ENCODE assay signal across 8 mouse cellular contexts in the genomic region with DNA sequence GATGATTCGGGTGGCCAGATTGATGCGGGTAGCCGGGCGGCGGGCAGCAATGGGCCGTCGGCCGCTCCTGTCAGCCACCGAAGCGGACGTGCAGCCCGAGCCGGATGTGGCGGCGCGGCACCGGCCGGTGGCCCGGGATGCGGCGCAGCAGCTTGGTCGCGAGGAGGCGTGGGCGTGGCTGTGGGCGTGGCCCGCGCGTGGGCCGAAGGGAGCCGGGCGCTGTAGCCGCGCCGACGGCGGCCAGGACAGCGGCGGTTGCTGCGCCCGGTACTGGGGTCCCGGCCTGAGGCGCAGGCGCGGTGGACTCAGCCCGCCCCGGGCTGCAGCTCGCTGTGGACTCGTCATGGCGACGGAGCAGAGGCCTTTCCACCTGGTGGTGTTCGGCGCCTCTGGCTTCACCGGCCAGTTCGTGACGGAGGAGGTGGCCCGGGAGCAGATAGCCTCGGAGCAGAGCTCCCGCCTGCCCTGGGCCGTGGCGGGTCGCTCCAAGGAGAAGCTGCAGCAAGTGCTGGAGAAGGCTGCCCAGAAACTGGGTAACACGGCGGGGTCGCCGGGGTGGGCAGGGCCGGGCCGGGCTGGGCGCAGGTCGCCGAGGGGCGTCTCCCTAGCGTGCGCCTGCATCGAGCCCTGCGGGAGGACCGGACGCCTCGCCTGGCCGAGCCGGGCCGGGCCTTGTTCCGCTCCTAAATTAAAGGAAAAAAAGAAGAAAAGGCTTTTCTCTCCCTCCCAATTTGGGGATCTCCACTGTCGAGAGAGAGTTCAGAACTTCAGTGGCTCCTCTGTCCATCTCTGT. TPM values are rescaled to one million over a fixed set of nuclear protein-coding genes. Genes with fewer than 3 reads are reported as not detected.
A peak's percentile ranks its signal among the peaks of the same experiment; 100 is the strongest.
DNase-seq lines count a peak whose midpoint lies in the region; ATAC-seq and TF ChIP-seq lines count a peak whose summit lies in the region.

A gene (plus strand): TSS at position 198 of the 793 bp plus-strand sequence.

- peak; percentile 82 to 85 for DNase-seq in B cell, adult 2 months
- DNase-seq in heart, embryonic 10.5 days (ENCODE audit: low spot score): peak; percentile 91
- DNase-seq in limb, embryonic 14.5 days (ENCODE audit: low spot score): peak; percentile 81
- DNase-seq in spleen, adult 2 months (ENCODE audit: low read depth in 1 of 2, low spot score in 2 of 2): peak; percentile 25 to 84

- no peaks in the 10 kb centered on the region for H3K9me3 ChIP-seq in heart, embryonic 10.5 days
- no peaks in the 10 kb centered on the region for H3K9me3 ChIP-seq in kidney, embryonic 14.5 days (ENCODE audit: control insufficient read depth, low read length)
- H3K9me3 ChIP-seq in limb, embryonic 14.5 days (ENCODE audit: control insufficient read depth, low read length): no peaks in the 10 kb centered on the region
- no peaks in the 10 kb centered on the region for H3K9me3 ChIP-seq in midbrain, embryonic 16.5 days (replicated peaks; ENCODE audit: control insufficient read depth, low read length, poor library complexity, severe bottlenecking)

- no peak for TF ChIP-seq POLR2A in bone marrow macrophage, adult 2 months (IDR thresholded peaks at IDR 0.05; ENCODE audit: borderline replicate concordance, low read depth, low read length)
- TF ChIP-seq POLR2A in embryonic fibroblast, embryonic 13.5 days (IDR thresholded peaks at IDR 0.05; ENCODE audit: low read depth, low read length): peak; percentile 70
- TF ChIP-seq POLR2A in limb, embryonic 14.5 days (IDR thresholded peaks at IDR 0.05; ENCODE audit: borderline replicate concordance, extremely low read depth, insufficient read depth, insufficient read length): peak; percentile 29; the same call in 1 of the 2 replicates
- no peak; the same call in 1 of the 2 replicates for TF ChIP-seq POLR2A in spleen, adult 2 months (IDR thresholded peaks at IDR 0.05; ENCODE audit: low read depth, low read length)

- ATAC-seq in kidney, embryonic 14.5 days (ENCODE audit: low FRiP score, low TSS enrichment): peak; percentile 97
- ATAC-seq in limb, embryonic 14.5 days (ENCODE audit: low FRiP score, low read depth): peak; percentile 96
- ATAC-seq in midbrain, embryonic 16.5 days: peak; percentile 97

- H3K4me1 ChIP-seq in bone marrow macrophage, adult 2 months (ENCODE audit: control insufficient read depth, insufficient read depth, low read length): no peaks in the 10 kb centered on the region
- no peaks in the 10 kb centered on the region for H3K4me1 ChIP-seq in embryonic fibroblast, embryonic 13.5 days (ENCODE audit: control insufficient read depth, insufficient read depth, low read length)
- peaks cover 14% of the 10 kb centered on the region for H3K4me1 ChIP-seq in heart, embryonic 10.5 days
- H3K4me1 ChIP-seq in kidney, embryonic 14.5 days (ENCODE audit: control insufficient read depth, insufficient read depth, low read length): 0 out of 2 replicates have a peak, but pooled peaks cover 6% of the 10 kb centered on the region
- peaks cover 5% of the 10 kb centered on the region for H3K4me1 ChIP-seq in limb, embryonic 14.5 days (ENCODE audit: control insufficient read depth, insufficient read depth, low read length)
- H3K4me1 ChIP-seq in midbrain, embryonic 16.5 days (ENCODE audit: control insufficient read depth, insufficient read depth, low read length): peaks cover 20% of the 10 kb centered on the region
- peaks cover 2% of the 10 kb centered on the region; the same call in 1 of the 2 replicates for H3K4me1 ChIP-seq in spleen, adult 2 months (ENCODE audit: control insufficient read depth, insufficient read depth, insufficient read length)

- peak within 1 kb of the TSS; percentile 62 for H3K4me2 ChIP-seq in kidney, embryonic 14.5 days (replicated peaks; ENCODE audit: low read depth, low read length)
- peak within 1 kb of the TSS; percentile 79 for H3K4me2 ChIP-seq in limb, embryonic 14.5 days (replicated peaks; ENCODE audit: low read depth, low read length, severe bottlenecking)
- peak within 1 kb of the TSS; percentile 75 for H3K4me2 ChIP-seq in midbrain, embryonic 16.5 days (ENCODE audit: low read length)

- H3K36me3 ChIP-seq in heart, embryonic 10.5 days: peaks cover 23% of the 10 kb centered on the region
- H3K36me3 ChIP-seq in kidney, embryonic 14.5 days (ENCODE audit: control insufficient read depth, insufficient read depth, low read length): no peaks in the 10 kb centered on the region; the same call in 1 of the 2 replicates
- H3K36me3 ChIP-seq in limb, embryonic 14.5 days (ENCODE audit: control insufficient read depth, insufficient read depth, low read length): peaks cover 15% of the 10 kb centered on the region
- H3K36me3 ChIP-seq in midbrain, embryonic 16.5 days (ENCODE audit: control insufficient read depth, insufficient read depth, low read length): no peaks in the 10 kb centered on the region; the same call in 1 of the 2 replicates
- no peaks in the 10 kb centered on the region for H3K36me3 ChIP-seq in spleen, adult 2 months (ENCODE audit: control insufficient read depth, insufficient read depth, low read length)

- under 1% methylated on average over 84 of the region's 84 CpGs for WGBS in heart, embryonic 10.5 days
- whole genome bisulfite sequencing in kidney, embryonic 14.5 days: under 1% methylated on average over 81 of the region's 84 CpGs
- WGBS in limb, embryonic 14.5 days: under 1% methylated on average over 78 of the region's 84 CpGs
- under 1% methylated on average over 68 of the region's 84 CpGs for WGBS in midbrain, embryonic 16.5 days
- WGBS in spleen, adult 2 months: under 1% methylated on average over 77 of the region's 84 CpGs

- peak within 1 kb of the TSS; percentile 77 for H3K4me3 ChIP-seq in bone marrow macrophage, adult 2 months (ENCODE audit: insufficient read depth, low read length)
- H3K4me3 ChIP-seq in embryonic fibroblast, embryonic 13.5 days (ENCODE audit: insufficient read depth, low read length): peak within 1 kb of the TSS; percentile 76
- peak within 1 kb of the TSS; percentile 95 for H3K4me3 ChIP-seq in heart, embryonic 10.5 days
- H3K4me3 ChIP-seq in kidney, embryonic 14.5 days (ENCODE audit: low read length): peak within 1 kb of the TSS; percentile 89
- peak within 1 kb of the TSS; percentile 81 for H3K4me3 ChIP-seq in limb, embryonic 14.5 days (replicated peaks; ENCODE audit: low read length)
- peak within 1 kb of the TSS; percentile 92 for H3K4me3 ChIP-seq in midbrain, embryonic 16.5 days (ENCODE audit: low read depth, low read length)
- H3K4me3 ChIP-seq in spleen, adult 2 months (ENCODE audit: extremely low read depth, insufficient read depth, insufficient read length): peak within 1 kb of the TSS; percentile 79

- H3K9ac ChIP-seq in kidney, embryonic 14.5 days (ENCODE audit: low read depth, low read length): peak within 1 kb of the TSS; percentile 90
- peak within 1 kb of the TSS; percentile 78 for H3K9ac ChIP-seq in limb, embryonic 14.5 days (ENCODE audit: low read depth, low read length, severe bottlenecking)
- peak within 1 kb of the TSS; percentile 95 for H3K9ac ChIP-seq in midbrain, embryonic 16.5 days (ENCODE audit: low read depth, low read length)

- no peak within 1 kb of the TSS for H3K27ac ChIP-seq in bone marrow macrophage, adult 2 months (ENCODE audit: insufficient read depth, low read depth, low read length)
- no peak within 1 kb of the TSS for H3K27ac ChIP-seq in embryonic fibroblast, embryonic 13.5 days (ENCODE audit: insufficient read depth, low read length)
- peak within 1 kb of the TSS; percentile 96 for H3K27ac ChIP-seq in heart, embryonic 10.5 days
- peak within 1 kb of the TSS; percentile 83 for H3K27ac ChIP-seq in kidney, embryonic 14.5 days (ENCODE audit: low read depth, low read length)
- peak within 1 kb of the TSS; percentile 75 for H3K27ac ChIP-seq in limb, embryonic 14.5 days (replicated peaks; ENCODE audit: low read depth, low read length)
- H3K27ac ChIP-seq in midbrain, embryonic 16.5 days (ENCODE audit: low read length): peak within 1 kb of the TSS; percentile 84
- peak within 1 kb of the TSS; percentile 11; the same call in 1 of the 2 replicates for H3K27ac ChIP-seq in spleen, adult 2 months (ENCODE audit: insufficient read depth, low read length)

- no peaks in the 10 kb centered on the region for H3K27me3 ChIP-seq in heart, embryonic 10.5 days (ENCODE audit: insufficient read depth, poor library complexity, severe bottlenecking)
- no peaks in the 10 kb centered on the region for H3K27me3 ChIP-seq in kidney, embryonic 14.5 days (ENCODE audit: control insufficient read depth, insufficient read depth, low read length)
- no peaks in the 10 kb centered on the region for H3K27me3 ChIP-seq in limb, embryonic 14.5 days (ENCODE audit: control insufficient read depth, insufficient read depth, low read length)
- H3K27me3 ChIP-seq in midbrain, embryonic 16.5 days (ENCODE audit: control insufficient read depth, insufficient read depth, low read depth, low read length): no peaks in the 10 kb centered on the region
- H3K27me3 ChIP-seq in spleen, adult 2 months (ENCODE audit: control insufficient read depth, insufficient read depth, low read length): no peaks in the 10 kb centered on the region

- TF ChIP-seq CTCF in bone marrow macrophage, adult 2 months (IDR thresholded peaks at IDR 0.05; ENCODE audit: low read depth, low read length): no peak
- no peak for TF ChIP-seq CTCF in embryonic fibroblast, embryonic 13.5 days (IDR thresholded peaks at IDR 0.05; ENCODE audit: borderline replicate concordance, insufficient read depth, low read length)
- no peak for TF ChIP-seq CTCF in spleen, adult 2 months (IDR thresholded peaks at IDR 0.05; ENCODE audit: extremely low read depth, insufficient read depth, insufficient read length, insufficient replicate concordance)

RNA-seq across cellular contexts. Expression of the gene that starts here (rescaled TPM):
- 5.5 and 6.8 TPM in 2 replicates for polyA plus RNA-seq in bone marrow macrophage, adult 2 months (2012; ENCODE audit: insufficient read depth, insufficient read length, missing spikeins)
- polyA plus RNA-seq in embryonic fibroblast, embryonic 13.5 days (2011; ENCODE audit: insufficient read length, low read depth, missing spikeins): 38.8 and 41.1 TPM in 2 replicates
- 84.4 and 91.4 TPM in 2 replicates for polyA plus RNA-seq in heart, embryonic 10.5 days (2016; fragmentation: Nextera tagmentation; extraction: Ambion mirVana)
- polyA plus RNA-seq in kidney, embryonic 14.5 days (2014; fragmentation: Nextera tagmentation; extraction: Ambion mirVana): 70.7 and 74.6 TPM in 2 replicates
- 37.0 and 47.6 TPM in 2 replicates for polyA plus RNA-seq in limb, embryonic 14.5 days (2012; rRNA removed)
- 78.4 and 79.6 TPM in 2 replicates for polyA plus RNA-seq in limb, embryonic 14.5 days (2014; fragmentation: Nextera tagmentation; extraction: Ambion mirVana)
- polyA plus RNA-seq in midbrain, embryonic 16.5 days (2015; fragmentation: Nextera tagmentation; extraction: Ambion mirVana): 172 and 179 TPM in 2 replicates
- 1.4 and 1.8 TPM in 2 replicates for polyA plus RNA-seq in spleen, adult 2 months (2012; rRNA removed)

Comparison
In these comparisons a context has a peak if more than half of its experiments do, and no peak if none do; other contexts are left out.
1. H3K27ac ChIP-seq: peak in heart, embryonic 10.5 days (single experiment), kidney, embryonic 14.5 days (single experiment), limb, embryonic 14.5 days (single experiment), midbrain, embryonic 16.5 days (single experiment) and spleen, adult 2 months (single experiment); none in bone marrow macrophage, adult 2 months (single experiment) and embryonic fibroblast, embryonic 13.5 days (single experiment).
2. POLR2A ChIP-seq: peak in embryonic fibroblast, embryonic 13.5 days (single experiment) and limb, embryonic 14.5 days (single experiment); none in bone marrow macrophage, adult 2 months (single experiment) and spleen, adult 2 months (single experiment).
3. Peak in every context shown above with its lines, with median percentiles within 50 percentile points of each other: DNase-seq, H3K4me3 ChIP-seq, ATAC-seq, H3K4me2 ChIP-seq and H3K9ac ChIP-seq.